Mouse (Mus musculus): ENCODE measurements around the gene Foxp3.

Foxp3 gene

DNA sequence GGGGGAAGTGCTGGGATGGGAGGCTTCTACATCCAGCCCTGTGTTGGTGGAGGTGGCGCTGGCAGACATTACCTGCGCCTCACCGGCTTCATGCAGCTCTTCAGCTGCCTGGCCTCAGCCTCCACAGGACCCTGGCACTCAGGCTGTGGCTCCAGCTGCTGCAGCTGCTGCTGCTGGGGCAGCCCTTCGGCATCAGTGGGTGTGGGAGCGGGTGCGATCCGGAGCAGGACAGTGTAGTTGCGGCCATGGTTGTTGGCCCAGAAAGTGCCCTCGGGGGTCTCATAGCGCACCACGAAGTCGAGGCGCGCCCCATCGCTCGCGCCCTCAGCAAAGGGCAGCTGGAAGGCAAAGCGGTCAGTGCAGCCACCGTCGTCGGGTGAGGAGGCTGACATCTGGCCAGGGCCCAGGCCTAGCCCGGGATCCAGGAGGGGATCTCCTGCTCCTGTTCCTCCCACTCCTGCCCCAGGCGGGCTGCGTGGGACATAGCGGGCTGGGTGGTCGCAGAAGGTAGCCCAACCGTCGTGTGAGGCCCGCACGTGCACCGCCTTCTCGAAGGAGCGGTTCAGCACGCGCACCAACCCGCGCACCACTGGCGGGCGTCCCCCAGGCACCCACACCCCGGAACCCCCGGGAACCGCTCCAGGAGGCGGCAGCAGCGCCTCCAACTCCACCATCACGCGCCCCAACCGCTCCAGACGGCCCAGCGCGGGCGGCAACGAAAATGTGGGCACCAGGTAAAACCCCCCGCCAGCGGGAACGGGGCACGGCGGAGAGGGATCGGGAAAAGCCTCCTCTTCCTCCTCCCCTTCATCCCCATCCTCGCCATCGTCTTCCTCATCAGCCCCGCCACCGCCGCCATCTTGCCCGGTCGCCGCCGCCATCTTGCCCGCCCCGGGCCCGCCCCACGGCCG is at the start of gene Foxp3:
Gene Foxp3, plus strand, starts transcription at position 469 of the 911 bp plus-strand sequence.
- DNase-seq (ENCODE audit: low spot score): no peak

DNA sequence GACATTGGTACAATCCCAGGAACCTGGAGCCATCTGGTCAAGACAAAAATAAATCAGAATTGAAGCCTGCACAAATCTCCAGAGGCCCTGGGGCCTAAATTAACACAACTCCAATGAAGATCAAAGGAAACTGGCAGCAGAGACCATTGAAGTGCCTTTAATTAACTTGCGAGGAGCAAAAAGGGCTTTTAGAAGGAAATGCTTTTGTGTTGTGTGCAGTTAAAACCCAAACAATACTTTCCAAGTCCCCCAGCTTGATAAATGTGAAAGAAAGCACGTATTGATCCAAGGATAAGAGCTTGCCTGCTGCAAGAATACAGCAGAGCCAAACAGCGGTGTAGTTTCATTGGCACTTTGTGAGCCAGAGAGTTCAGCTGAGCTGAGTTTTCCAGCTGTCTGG is 48.5 kb upstream of the Foxp3 start:
- no peak for DNase-seq (ENCODE audit: low spot score)

DNA sequence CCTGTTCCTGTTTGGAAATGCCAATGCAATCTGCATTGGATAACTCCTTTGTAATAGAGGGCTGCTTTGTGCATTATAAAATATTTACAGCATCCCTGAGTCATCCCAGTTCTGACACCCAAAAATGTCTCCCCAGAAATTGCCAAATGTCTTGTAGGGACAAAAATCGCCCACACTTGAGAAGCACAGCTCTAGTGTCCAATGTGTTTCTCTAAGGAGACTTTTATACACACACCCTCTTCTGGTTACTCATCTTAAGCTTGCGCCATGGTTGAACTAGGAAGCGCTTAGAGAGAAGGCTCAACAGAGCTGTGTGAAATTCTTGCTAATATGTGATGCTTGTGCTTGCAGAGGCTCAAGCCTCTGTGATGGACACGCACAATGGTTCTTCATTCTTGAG is 20.0 kb upstream of the Foxp3 start:
- no peak for DNase-seq (ENCODE audit: low spot score)

DNA sequence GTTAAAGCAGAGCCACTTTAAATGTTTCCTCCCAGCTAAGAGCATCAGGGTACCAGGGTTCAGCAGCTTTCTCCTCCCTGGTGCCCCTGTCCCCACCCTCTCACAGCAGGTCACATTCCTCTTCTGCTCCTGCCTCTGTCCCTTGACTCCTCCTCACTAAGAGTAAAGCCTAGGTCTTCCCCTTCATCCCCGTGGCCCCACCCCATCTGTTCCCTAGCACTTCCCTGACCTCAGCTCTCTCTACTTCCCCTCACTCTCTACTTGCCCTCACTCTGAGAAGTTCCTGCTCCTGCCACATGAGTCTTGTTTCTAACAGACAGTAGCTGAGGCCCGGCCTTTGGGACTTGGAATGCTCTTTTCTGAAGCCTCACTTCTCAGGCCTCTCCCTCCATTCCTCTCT is 10.4 kb upstream of the Foxp3 start:
- no peak for DNase-seq (ENCODE audit: low spot score)

DNA sequence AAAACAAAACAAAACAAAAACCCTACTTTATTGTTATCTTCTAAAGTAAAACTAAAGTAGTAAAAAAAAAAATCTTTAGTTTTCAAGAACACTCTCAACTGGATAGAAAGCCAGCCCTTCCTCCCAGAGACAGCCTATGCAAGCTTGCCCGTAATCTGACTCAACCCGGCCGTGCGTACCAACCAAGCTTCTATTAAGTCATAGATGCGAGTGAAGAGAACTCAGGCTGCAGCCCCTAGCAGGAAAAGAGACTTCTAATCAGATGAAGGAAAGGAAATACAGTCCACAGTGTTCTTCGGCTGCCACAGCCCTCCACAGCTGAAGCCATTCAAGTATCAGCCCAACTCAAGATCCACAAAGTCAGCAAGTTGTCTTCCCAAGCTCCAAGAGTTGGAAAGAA is 7.1 kb upstream of the Foxp3 start:
- no peak for DNase-seq (ENCODE audit: low spot score)

DNA sequence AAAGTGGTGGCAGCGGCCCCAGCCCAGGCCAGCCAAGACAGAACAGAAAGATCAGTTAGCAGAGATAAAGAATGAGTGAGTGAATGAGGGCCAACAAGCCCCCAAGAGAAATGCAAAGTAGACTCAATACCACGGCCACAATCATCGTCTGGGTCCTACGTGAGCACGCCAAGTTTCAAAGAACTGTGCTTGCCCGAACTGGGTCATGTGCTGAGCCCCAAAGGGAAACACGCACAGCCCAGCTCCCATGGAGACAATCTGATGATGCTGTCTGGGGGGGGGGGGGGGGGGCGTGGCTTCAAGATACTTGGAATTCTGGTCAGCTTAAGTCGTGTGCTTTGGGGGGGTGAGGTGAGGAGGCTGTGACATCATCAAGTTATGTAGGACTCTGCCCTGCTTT is 6.0 kb upstream of the Foxp3 start:
- no peak for DNase-seq (ENCODE audit: low spot score)

DNA sequence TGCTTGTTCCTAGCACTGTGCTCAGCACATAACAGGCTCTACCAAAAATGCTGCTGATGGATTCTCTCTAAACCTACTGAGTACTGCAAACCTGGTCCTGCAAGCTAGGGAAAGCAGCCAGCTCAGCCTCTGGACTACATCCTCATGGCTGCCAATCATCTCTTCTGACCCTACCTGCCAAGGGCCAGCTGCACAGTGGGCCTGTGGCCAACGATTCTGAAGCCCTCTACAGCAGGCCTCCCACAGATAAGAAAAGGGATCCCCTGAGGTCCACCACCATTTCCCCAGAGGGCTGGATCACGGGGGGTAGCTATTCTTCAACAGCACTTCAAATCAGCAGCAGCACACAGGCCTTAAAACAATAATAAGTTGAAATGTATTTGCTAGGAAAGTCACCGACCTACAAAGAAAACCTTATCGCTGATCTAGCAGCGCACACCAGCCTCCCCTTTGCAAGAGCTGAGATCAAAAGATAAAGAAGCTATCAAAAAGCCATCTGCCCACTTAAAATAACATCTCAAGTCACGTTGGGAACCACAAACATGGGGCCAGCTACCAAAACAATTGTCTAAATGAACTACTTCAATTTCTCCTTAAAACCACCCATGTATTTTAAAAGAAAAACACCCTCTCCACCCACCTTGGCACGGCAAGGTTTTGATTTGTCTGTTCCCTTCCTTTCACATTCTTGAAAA is 2.8 kb upstream of the Foxp3 start:
- no peak for DNase-seq (ENCODE audit: low spot score)

DNA sequence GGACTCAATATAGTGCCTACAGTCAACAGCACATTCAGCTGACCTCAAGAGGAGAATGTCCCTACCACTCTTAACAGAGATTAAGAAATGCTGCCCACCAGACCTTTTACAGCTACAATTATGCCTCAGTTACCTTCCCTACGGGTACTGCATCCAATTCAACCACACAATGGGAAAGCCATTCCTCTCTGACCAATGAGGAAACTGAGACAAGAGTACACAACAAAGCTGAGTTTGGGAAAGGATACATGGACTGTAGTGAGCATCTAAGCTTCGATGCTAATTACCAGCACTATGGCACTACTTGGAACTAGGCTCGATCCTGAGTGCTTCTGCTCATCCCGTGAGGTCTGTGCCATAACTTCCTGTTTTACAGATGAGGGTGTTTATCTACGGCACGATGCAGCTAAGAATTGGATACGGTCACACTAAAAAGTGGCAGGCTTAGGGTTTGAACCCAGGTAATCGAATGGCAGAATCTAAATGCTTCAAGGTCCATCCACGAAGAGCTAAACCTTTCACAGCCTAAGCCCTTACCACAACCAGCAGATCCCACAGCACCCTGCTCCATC is 1.8 kb upstream of the Foxp3 start:
- no peak for DNase-seq (ENCODE audit: low spot score)

DNA sequence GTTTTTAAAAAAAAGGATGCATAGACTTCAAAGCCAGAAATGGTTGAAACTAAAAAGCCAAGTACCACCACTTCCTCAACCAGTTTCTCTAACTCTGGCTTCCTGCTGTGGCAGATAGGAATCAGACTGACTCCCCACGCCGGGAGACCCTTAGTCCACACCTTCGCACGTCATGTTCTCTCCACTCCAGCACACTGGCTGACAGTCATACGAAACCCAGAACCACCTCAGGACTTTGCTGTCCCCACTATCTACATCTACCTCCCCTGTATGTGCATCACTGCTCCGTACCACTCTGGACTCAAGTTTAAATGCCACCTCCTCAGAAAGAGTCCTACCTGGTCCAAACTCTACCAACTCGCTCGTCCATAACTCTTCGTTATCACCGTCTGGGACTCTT is 978 bp upstream of the Foxp3 start:
- DNase-seq (ENCODE audit: low spot score): no peak

DNA sequence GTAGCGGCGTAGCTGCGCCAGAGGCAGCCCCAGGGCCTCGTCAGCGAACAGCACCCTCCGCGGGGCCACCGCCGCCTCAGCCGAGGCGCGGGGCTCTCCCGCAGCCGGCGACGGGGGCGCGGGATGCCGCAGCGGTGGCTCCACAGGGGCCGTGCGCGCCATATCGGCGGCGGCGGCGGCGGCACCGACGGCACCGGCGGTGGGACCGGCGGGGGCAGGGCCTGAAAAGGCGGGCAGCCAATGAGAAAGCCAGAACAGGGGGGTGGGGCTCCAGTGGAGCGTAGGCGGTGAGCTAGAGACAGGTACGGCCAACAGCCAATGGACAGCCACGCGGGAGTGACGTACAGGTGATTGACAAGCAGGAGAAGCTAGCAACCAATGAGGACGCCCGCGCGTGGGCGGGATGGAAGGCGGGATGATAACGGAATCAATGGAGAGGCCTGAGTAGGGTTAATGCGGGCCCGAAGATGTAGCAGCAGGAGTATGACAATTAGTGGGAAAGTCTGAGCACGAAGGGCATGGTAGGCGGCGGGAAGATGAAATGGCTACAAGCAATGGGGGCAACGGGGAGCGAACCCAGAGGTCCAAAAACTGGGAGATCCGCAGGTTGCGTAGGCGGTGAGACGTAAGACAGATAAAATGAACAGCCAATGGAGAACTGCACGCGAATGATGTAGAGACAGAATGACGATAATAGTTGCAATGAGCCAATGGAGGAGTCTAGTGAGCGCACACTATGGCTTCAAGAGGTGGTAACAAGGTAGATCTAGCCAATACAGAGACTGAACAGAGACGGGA is 842 bp downstream of the Foxp3 start, which contains the start of gene Ppp1r3f:
Gene Ppp1r3f, minus strand, starts transcription at position 197 of the 798 bp plus-strand sequence.
- DNase-seq (ENCODE audit: low spot score): peak; percentile 99

DNA sequence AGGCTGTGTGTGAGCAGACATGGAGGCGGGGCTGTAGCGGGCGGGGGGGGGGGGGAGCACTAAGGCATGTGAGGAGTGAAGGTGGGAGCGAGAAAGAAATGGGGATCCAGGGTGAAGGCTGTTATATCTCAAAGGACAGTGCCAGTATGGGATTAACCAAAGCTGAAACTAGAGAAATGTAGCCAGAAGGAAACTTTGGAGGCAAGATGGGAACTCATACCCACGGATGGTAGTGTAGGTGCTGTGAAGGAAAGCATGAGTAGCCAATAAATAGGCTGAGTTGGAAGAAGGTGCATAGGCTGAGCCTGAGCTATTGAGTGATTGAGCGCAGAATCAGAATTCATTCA is 1.4 kb downstream of the Foxp3 start:
- no peak for DNase-seq (ENCODE audit: low spot score)

DNA sequence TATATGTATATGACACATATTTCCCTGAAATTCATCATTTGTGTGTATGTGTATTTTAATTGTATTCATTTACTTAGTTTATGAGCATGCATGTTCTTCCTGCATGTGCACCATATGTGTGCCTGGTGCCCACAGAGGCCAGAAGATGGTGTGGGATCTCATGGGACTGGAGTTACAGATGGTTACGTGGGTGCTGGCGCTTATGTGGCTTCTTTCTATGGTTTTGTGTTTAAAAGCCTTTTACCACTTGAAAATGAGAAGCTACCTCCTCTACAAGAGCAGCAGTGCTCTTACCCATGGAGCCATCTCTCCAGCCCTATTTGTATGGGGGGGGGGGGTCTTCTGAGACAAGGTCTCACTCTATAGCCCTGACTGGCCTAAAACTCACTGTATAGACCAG is 7.7 kb downstream of the Foxp3 start:
- peak; percentile 13 for DNase-seq (ENCODE audit: low spot score)

DNA sequence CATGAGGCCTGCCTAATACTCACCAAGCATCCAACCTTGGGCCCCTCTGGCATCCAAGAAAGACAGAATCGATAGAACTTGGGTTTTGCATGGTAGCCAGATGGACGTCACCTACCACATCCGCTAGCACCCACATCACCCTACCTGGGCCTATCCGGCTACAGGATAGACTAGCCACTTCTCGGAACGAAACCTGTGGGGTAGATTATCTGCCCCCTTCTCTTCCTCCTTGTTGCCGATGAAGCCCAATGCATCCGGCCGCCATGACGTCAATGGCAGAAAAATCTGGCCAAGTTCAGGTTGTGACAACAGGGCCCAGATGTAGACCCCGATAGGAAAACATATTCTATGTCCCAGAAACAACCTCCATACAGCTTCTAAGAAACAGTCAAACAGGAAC is 10.4 kb downstream of the Foxp3 start:
- DNase-seq (ENCODE audit: low spot score): no peak

DNA sequence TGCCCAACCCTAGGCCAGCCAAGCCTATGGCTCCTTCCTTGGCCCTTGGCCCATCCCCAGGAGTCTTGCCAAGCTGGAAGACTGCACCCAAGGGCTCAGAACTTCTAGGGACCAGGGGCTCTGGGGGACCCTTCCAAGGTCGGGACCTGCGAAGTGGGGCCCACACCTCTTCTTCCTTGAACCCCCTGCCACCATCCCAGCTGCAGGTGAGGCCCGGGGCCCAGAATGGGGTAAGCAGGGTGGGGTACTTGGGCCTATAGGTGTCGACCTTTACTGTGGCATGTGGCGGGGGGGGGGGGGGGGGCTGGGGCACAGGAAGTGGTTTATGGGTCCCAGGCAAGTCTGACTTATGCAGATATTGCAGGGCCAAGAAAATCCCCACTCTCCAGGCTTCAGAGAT is 12.9 kb downstream of the Foxp3 start:
- no peak for DNase-seq (ENCODE audit: low spot score)

DNA sequence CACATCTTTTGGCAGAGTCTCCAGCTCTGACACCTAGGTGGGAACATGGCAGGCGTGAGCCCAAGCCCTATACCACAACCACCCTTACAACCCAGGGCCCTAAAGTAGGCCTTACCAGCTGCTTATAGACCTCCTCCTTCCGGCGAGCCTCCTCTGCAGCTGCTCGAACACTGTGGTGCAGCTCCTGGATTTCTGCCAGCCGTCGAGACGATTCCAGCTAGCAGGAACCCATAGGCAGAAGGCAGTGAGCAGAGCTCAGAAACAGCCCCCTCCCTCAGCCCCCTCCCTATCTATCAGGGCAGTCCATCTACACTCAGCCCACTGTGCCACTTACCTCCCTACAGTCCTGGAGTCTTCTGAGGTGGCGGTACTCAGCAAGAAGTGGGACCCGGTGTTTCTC is 21.9 kb downstream of the Foxp3 start:
- no peak for DNase-seq (ENCODE audit: low spot score)

DNA sequence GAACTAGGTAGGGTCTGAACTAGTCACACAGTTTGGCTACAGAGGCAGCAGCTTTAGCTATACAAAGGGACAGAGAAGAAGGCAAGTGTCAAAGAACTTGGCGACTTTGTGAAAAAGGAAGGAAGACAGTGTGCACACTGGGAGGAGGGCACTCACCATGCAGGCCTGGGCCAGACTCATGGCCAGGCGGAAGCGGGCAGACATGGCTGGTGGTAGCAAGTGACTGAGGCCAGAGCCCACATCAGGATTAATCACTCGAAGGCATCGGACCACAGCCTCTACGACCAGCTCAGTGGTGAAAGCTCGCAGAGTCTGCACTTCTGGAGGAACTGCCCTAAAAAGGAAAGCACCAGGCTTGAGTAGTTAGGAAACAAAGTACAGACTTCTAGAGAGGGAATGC is 30.6 kb downstream of the Foxp3 start:
- DNase-seq (ENCODE audit: low spot score): no peak

DNA sequence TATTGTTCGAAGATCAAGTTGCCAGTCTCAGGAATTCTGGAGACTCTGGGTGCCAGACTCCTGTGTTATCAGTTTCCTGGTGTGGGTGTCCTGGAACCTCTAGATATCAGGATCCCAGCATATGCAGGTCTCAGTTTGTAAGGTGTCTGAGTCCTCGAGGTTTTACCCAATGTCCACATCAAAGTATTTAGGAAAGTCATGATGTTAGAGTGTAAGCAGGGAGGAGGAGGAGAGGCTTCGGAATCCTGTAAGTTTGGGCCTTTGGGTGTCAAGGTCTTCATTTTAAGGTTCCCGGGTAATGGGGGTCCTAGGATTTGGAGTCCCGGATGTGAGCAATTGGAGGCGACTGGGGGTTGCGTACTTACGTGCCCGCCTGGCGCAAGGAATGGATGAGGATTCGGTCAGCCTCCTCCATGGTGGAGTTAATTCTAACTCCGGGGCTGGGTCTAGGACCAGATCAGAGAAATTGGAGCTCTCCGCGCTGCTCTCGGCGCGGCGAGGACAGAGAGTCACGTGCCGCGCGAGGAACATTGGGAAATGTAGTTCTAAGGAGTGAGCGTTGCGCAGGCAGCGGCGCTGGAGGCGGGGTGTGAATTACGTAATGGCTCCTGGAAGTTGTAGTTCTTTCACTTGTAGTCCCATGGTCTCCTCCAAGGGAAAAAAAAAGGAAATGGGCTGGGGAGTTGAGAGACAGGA is 31.6 kb downstream of the Foxp3 start, which contains the start of gene Ccdc22:
Gene Ccdc22, minus strand, starts transcription at position 639 of the 696 bp plus-strand sequence.
- DNase-seq (ENCODE audit: low spot score): peak; percentile 86

DNA sequence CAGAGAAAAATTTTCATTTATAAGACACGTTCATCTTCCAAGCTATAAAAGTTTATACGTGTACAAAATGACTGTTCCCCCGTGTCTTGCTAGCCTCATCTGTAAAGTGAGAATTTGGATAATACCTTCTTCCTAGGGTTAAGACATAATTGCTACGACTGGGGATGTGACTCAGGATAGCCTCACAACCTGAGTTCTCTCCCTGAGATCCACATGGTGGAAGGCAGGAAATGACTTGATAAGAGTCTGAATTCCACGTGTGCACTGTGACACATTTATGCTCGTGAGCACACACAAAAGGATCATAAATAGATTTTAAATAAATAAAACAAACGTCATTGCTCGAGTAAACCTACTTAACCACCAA is 32.1 kb downstream of the Foxp3 start:
- no peak for DNase-seq (ENCODE audit: low spot score)

DNA sequence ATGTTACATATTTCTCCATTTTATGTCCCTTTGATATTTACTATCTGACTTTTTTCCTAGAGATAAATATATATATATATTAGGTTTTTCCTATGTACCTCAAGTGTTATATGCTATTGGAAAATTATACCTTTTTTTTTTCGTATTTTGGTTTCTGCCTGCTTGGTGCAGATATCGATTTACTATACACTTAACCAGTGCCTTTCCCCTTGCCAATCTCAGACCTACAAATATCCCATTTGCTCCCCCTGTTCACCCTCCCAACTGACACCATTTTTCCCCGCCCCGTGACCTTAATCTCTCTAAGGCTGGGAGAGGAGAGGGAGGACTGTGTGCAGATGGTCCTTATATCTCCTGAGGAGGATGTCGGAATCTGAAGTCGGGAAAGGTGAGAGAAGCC is 33.3 kb downstream of the Foxp3 start, which contains the start of gene Cacna1f:
Gene Cacna1f, plus strand, starts transcription at position 301 of the 400 bp plus-strand sequence.
- no peak for DNase-seq (ENCODE audit: low spot score)

DNA sequence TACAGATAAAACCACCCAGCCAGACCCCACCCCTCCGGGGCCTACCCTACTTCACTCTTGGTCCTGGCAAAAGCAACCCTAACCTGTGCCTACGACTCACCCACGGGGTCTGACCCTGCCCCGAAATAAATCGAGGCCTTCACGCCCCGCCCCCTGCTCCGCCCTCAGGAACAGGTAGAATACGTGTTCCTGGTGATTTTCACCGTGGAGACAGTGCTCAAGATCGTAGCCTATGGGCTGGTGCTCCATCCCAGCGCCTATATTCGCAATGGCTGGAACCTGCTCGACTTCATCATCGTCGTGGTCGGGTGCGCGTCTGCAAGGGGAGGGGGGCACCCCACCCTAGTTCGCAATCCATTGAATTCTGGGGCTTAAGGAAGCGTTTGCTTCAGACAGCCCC is 36.6 kb downstream of the Foxp3 start:
- DNase-seq (ENCODE audit: low spot score): peak; percentile 5

DNA sequence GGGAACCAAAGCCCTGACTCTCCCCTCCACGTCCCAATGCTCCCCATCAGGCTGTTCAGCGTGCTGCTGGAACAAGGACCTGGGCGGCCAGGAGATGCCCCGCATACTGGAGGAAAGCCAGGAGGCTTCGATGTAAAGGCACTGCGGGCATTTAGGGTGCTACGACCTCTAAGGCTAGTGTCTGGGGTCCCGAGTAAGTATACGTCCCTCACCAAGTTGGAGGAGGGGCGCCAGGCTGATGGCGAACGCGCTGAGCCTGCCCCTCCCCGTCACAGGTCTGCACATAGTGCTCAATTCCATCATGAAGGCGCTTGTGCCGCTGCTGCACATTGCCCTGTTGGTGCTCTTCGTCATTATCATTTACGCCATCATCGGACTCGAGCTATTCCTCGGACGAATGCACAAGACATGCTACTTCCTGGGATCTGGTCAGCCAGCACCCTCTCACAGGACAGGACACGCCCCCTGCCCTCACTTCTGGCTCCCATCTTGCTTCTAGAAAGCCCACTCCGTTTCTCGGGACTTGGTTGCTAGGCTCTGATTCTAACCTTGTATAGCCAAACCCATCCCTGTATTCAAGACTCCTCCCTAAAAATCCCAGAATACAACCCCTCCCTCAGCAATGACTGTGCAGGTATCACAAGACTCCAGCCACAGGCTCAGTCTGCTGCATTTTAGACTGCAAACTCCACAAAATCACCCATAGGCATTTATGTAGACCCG is 37.3 kb downstream of the Foxp3 start:
- DNase-seq (ENCODE audit: low spot score): peak; percentile 8

All from layer of hippocampus, adult 11-12 months (tissue).